Mouse (Mus musculus) layer of hippocampus, postnatal 10 days (tissue): ENCODE measurements around the gene Nos1ap. TPM values are rescaled to one million over a fixed set of nuclear protein-coding genes. Genes with fewer than 3 reads are reported as not detected.
A peak's percentile ranks its signal among the peaks of the same experiment; 100 is the strongest.

Source experiments
- DNase-seq, 2 experiments: peaks; one replicate each; pipeline ENCODE4 v3.0.0; 2021; ENCODE audit warnings: low spot score in 2 of 2
- total RNA-seq, 2 experiments: library from RNA; stranded (reverse); gene quantifications; 2 replicates each; pipeline ENCODE4 v1.2.3; 2021

Gene Nos1ap
- total RNA-seq, 2 experiments from 2014 or later, result 83.9 to 88.5 TPM

GRCm38 (mm10) chr1:170302456-170302855 lies 287.2 kb downstream of the Nos1ap start:
- no peak for DNase-seq

GRCm38 (mm10) chr1:170301686-170302085 lies 288.0 kb downstream of the Nos1ap start:
- DNase-seq, result no peak

GRCm38 (mm10) chr1:170299496-170299895 lies 290.2 kb downstream of the Nos1ap start:
- DNase-seq, result no peak

GRCm38 (mm10) chr1:170294786-170295570 lies 294.7 kb downstream of the Nos1ap start:
- DNase-seq, result no peak

- DNase-seq, result no peak
Measured at GRCm38 (mm10) chr1:170293257-170293656, 296.4 kb downstream of the Nos1ap start.

GRCm38 (mm10) chr1:170292239-170292951 lies 297.3 kb downstream of the Nos1ap start:
- peak; percentile 67 to 78 for DNase-seq

- no peak for DNase-seq
Measured at GRCm38 (mm10) chr1:170282415-170283129, 307.1 kb downstream of the Nos1ap start.

- no peak for DNase-seq
Measured at GRCm38 (mm10) chr1:170277016-170277415, 312.6 kb downstream of the Nos1ap start, which contains the start of gene Sh2d1b1. TSS of gene Sh2d1b1 (plus strand) at chr1:170277320.

- no peak for DNase-seq
Measured at GRCm38 (mm10) chr1:170273252-170273651, 316.4 kb downstream of the Nos1ap start.

GRCm38 (mm10) chr1:170270696-170271095 lies 319.0 kb downstream of the Nos1ap start:
- no peak for DNase-seq

GRCm38 (mm10) chr1:170270281-170270680 lies 319.4 kb downstream of the Nos1ap start:
- DNase-seq, result no peak

- peak; percentile 84 for DNase-seq
Measured at GRCm38 (mm10) chr1:170255560-170255910, 334.1 kb downstream of the Nos1ap start.

- no peak for DNase-seq
Measured at GRCm38 (mm10) chr1:170254893-170255559, 334.6 kb downstream of the Nos1ap start.

Other genes starting within 250 kb of the Nos1ap start
- gene Olfml2b, start 54.7 kb upstream of the Nos1ap start, total RNA-seq, result 10 to 100 TPM; 21.7 to 25.0 TPM